Mouse (Mus musculus) CH12.LX (cell line): Measurements from ENCODE around the gene Megf11. TPM values are rescaled to one million over a fixed set of nuclear protein-coding genes. Genes with fewer than 3 reads are reported as not detected.

Experiments used
- DNase-seq: peaks from one replicate; pipeline ENCODE4 v3.0.0-alpha.2; 2013; ENCODE audit errors: extremely low read depth
- H3K27ac ChIP-seq: 2 replicates; pipeline ENCODE4 v1.5.1; 2012; ENCODE audit warnings: low read depth, mild to moderate bottlenecking, control low read depth, moderate library complexity; ENCODE audit not compliant: insufficient read depth
- H3K27me3 ChIP-seq: replicated peaks from 2 replicates; pipeline ENCODE3; 2012; ENCODE audit warnings: inconsistent platforms
- H3K36me3 ChIP-seq, 2 experiments: replicated peaks in 1 of 2; 2 replicates each; pipeline versions ENCODE3 to v1.6.1; 2012; ENCODE audit warnings: inconsistent platforms in 1 of 2, low read length in 1 of 2, mild to moderate bottlenecking in 1 of 2, mixed read lengths in 1 of 2, moderate library complexity in 1 of 2; ENCODE audit not compliant: control insufficient read depth in 1 of 2, insufficient read depth in 1 of 2
- H3K4me1 ChIP-seq, 2 experiments: 2 replicates each; pipeline ENCODE4 v1.6.1; 2012; ENCODE audit warnings: inconsistent platforms in 1 of 2, moderate library complexity in 1 of 2; ENCODE audit not compliant: insufficient read depth in 2 of 2, control insufficient read depth in 1 of 2
- H3K4me2 ChIP-seq: 2 replicates; pipeline ENCODE4 v1.6.1; 2012; ENCODE audit warnings: low read depth, mild to moderate bottlenecking, control low read depth; ENCODE audit not compliant: poor library complexity, insufficient read depth, severe bottlenecking
- H3K4me3 ChIP-seq, 3 experiments: fragments of 150-350 bp in 1 of 3; sonication (generic) in 1 of 3; replicated peaks in 1 of 3; 2 replicates each; pipeline versions ENCODE3 to v1.5.1; 2011 to 2012; ENCODE audit warnings: low read depth in 2 of 3, low read length in 2 of 3, mild to moderate bottlenecking in 2 of 3, moderate library complexity in 2 of 3, control low read depth in 1 of 3, improper control_type of control experiment in 1 of 3, inconsistent platforms in 1 of 3, mixed read lengths in 1 of 3; ENCODE audit not compliant: poor library complexity in 1 of 3
- H3K79me2 ChIP-seq: replicated peaks from 2 replicates; pipeline ENCODE4 v1.6.1; 2012; ENCODE audit warnings: mild to moderate bottlenecking, moderate library complexity; ENCODE audit not compliant: control insufficient read depth, poor library complexity, insufficient read depth, severe bottlenecking; ENCODE audit errors: extremely low read depth
- H3K9ac ChIP-seq: 2 replicates; pipeline ENCODE4 v1.6.1; 2012; ENCODE audit warnings: low read depth, mild to moderate bottlenecking, control low read depth, moderate library complexity; ENCODE audit not compliant: insufficient read depth
- H3K9me3 ChIP-seq: replicated peaks from 2 replicates; pipeline ENCODE3; 2012; ENCODE audit warnings: low read length, inconsistent platforms, mixed read lengths
- CHD1 ChIP-seq: IDR thresholded peaks from 2 replicates; pipeline ENCODE4 v1.6.1; 2012; ENCODE audit warnings: low read depth, low read length, improper control_type of control experiment, inconsistent platforms
- ETS1 ChIP-seq: conservative IDR thresholded peaks from 2 replicates; pipeline ENCODE4 v1.6.1; 2012; ENCODE audit warnings: low read depth, mild to moderate bottlenecking, inconsistent platforms, low read length, improper control_type of control experiment, moderate library complexity
- GABPA ChIP-seq: IDR thresholded peaks from 2 replicates; pipeline ENCODE4 v1.6.1; 2012; ENCODE audit warnings: low read depth, low read length, improper control_type of control experiment, inconsistent platforms; ENCODE audit not compliant: insufficient replicate concordance
- HCFC1 ChIP-seq: IDR thresholded peaks from 2 replicates; pipeline ENCODE4 v1.6.1; 2012; ENCODE audit warnings: low read depth, mild to moderate bottlenecking, inconsistent platforms, low read length, improper control_type of control experiment
- KAT2A ChIP-seq: IDR thresholded peaks from 2 replicates; pipeline ENCODE4 v1.6.1; 2012; ENCODE audit warnings: low read length, improper control_type of control experiment, inconsistent platforms; ENCODE audit not compliant: insufficient replicate concordance
- MAFK ChIP-seq: IDR thresholded peaks from 2 replicates; pipeline ENCODE4 v1.6.1; 2011; ENCODE audit warnings: low read length, improper control_type of control experiment; ENCODE audit not compliant: insufficient replicate concordance
- MAX ChIP-seq: IDR thresholded peaks from 2 replicates; pipeline ENCODE4 v1.6.1; 2011; ENCODE audit warnings: low read length, improper control_type of control experiment
- NELFE ChIP-seq: IDR thresholded peaks from 2 replicates; pipeline ENCODE4 v1.6.1; 2011; ENCODE audit warnings: low read depth, low read length, improper control_type of control experiment
- PAX5 ChIP-seq: IDR thresholded peaks from 2 replicates; pipeline ENCODE4 v1.6.1; 2012; ENCODE audit warnings: low read length, inconsistent platforms, mixed read lengths
- POLR2AphosphoS2 ChIP-seq: IDR thresholded peaks from 2 replicates; pipeline ENCODE4 v1.6.1; 2011; ENCODE audit warnings: low read depth, low read length, improper control_type of control experiment
- RCOR1 ChIP-seq: conservative IDR thresholded peaks from 2 replicates; pipeline ENCODE4 v1.6.1; 2012; ENCODE audit warnings: low read depth, mild to moderate bottlenecking, inconsistent platforms, low read length, improper control_type of control experiment
- USF1 ChIP-seq: IDR thresholded peaks from 2 replicates; pipeline ENCODE4 v1.6.1; 2014; ENCODE audit warnings: low read depth, mild to moderate bottlenecking, inconsistent platforms, low read length, improper control_type of control experiment
- USF2 ChIP-seq: conservative IDR thresholded peaks from 2 replicates; pipeline ENCODE4 v1.6.1; 2011; ENCODE audit warnings: low read depth, low read length, improper control_type of control experiment
- dilution Hi-C: fragments of 300-500 bp; cut with MboI; formaldehyde crosslinking; loops from 2 replicates; pipeline ENCODE4 v1.14.3; 2020; ENCODE audit warnings: low sequenced_read_pairs; ENCODE audit not compliant: extremely low pct_unique_long_range_greater_than_20kb, extremely low pct_ligation_motif_present
- in situ Hi-C: fragments of 300-500 bp; cut with MboI; formaldehyde crosslinking; loops from 3 replicates; pipeline ENCODE4 v1.14.3; 2019; ENCODE audit warnings: low sequenced_read_pairs, low pct_ligation_motif_present, low pct_unique_long_range_greater_than_20kb, mixed read lengths
- polyA plus RNA-seq: library from polyadenylated mRNA; unstranded; fragments of >175 nt; gene quantifications from 2 replicates; pipeline ENCODE4 v1.2.1, GENCODE M21; 2012; ENCODE audit warnings: low read depth; ENCODE audit not compliant: insufficient read length
- total RNA-seq, 2 experiments: library from RNA; depleted of rRNA; stranded (reverse); fragments of 300-350 nt in 1 of 2; fragments of >200 nt in 1 of 2; gene quantifications; 2 replicates each; pipeline ENCODE4 v1.2.3; 2012 to 2014

Gene Megf11
- total and polyA plus RNA-seq, 3 experiments: 0.04 to 0.59 TPM; not detected in 1

DNA sequence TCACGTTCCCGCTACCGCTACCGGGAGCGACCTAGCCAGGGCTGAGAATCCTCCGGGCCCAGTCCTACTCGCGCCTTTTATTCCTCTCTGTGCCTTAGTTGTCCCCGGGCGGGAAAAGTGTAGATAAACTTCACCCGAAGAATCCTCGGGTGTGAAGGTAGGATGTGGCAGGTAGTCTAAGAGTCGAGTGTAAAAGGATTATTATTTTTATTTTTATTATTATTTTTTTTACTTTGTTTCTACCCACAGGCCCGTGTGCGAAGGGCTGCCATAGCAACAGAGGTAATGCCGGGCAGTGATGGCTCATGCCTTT, 44.2 kb upstream of the Megf11 start, which contains the start of gene Dis3l:
Dis3l (minus strand) TSS at position 35 of the 313 bp plus-strand sequence.
- dilution Hi-C loops: no loop called here
- peak; percentile 31 for DNase-seq
- H3K9me3 ChIP-seq: no peaks in the 10 kb centered on the region

DNA sequence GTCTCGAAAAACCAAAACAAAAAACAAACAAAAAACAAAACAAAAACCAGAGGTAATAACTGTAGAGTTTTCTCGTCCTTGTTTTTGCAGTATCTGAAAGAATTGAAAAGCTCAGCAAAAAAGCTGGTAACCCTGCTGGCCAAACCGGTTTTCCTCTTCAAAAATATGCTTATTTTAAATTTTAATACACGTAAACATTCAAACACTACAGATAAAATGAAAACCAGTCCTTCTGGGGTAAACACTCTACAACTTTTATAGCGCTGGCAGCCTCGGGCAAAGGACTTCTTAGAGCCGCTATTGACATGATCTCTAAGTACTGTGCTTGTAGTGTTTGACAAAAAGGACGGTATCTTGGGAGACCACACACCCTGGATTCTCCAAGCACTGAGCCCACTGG, 43.8 kb upstream of the Megf11 start:
- Histone ChIP-seq H3K4me2 (no peak overlapping the region; the same call in none of the 2 replicates), H3K9me3 (no peaks in the 10 kb centered on the region), H3K4me1 (peaks cover 0 to 16% of the 10 kb centered on the region in 2 experiments; a peak in 2 of 4 replicates), H3K9ac (peak overlapping the region; percentile 91; the same call in 1 of the 2 replicates), H3K27me3 (no peaks in the 10 kb centered on the region), H3K4me3 (no peak overlapping the region), H3K79me2 (no peaks in the 10 kb centered on the region; the same call in 1 of the 2 replicates), H3K36me3 (peaks cover 0 to 8% of the 10 kb centered on the region in 2 experiments), H3K27ac (no peak overlapping the region)
- dilution Hi-C loops (no loop called here), in situ Hi-C loops (no loop called here)
- no peak for DNase-seq
- peak; percentile 55; the same call in 1 of the 2 replicates for TF ChIP-seq MAFK
- no peak for TF ChIP-seq MAX
- TF ChIP-seq PAX5: no peak
- no peak for TF ChIP-seq KAT2A
- no peak for TF ChIP-seq RCOR1

More for the DNA sequence above, 44.2 kb upstream of the Megf11 start, which contains the start of gene Dis3l:
- H3K4me2 ChIP-seq: peak within 1 kb of the TSS; percentile 76
- H3K9ac ChIP-seq: peak within 1 kb of the TSS; percentile 91
- no peaks in the 10 kb centered on the region; the same call in 1 of the 2 replicates for H3K79me2 ChIP-seq
- H3K4me3 ChIP-seq: peak within 1 kb of the TSS; percentile 52 to 95 (median 81)
- H3K27ac ChIP-seq: peak within 1 kb of the TSS; percentile 91
- no peaks in the 10 kb centered on the region for H3K27me3 ChIP-seq
- TF ChIP-seq HCFC1: peak; percentile 48; the same call in 1 of the 2 replicates
- no peak for TF ChIP-seq GABPA
- no peak for TF ChIP-seq RCOR1
- no peak for TF ChIP-seq ETS1
- no peak for TF ChIP-seq POLR2AphosphoS2
- 0 out of 2 replicates have a peak, but pooled peaks have one; percentile 70 for TF ChIP-seq CHD1
- H3K36me3 ChIP-seq: peaks cover 0 to 12% of the 10 kb centered on the region in 2 experiments
- H3K4me1 ChIP-seq: peaks cover 0 to 16% of the 10 kb centered on the region in 2 experiments; a peak in 2 of 4 replicates
- in situ Hi-C loops: no loop called here

DNA sequence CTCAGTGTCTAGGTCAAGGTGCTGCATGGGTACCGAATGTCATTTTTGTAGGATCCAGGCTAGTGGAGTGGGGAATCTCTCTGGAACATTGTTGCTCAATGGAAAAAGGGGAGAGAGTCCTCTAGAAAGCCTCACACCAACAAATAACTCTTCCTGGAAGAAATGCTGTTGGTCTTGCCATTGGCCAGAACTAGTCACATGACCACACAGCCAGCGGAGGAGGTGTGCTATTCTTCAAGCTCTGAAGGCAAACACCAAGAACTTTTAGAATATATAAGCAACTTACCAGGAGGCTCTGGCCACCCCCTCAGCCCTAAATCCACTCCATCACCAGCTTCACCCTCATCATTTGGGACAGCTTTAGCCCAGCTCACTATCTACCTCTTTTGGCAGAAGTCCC, 41.8 kb upstream of the Megf11 start:
- in situ Hi-C loops: no loop called here
- no peak for DNase-seq

More for the DNA sequence above, 41.8 kb upstream of the Megf11 start:
- H3K4me2 ChIP-seq: no peak overlapping the region
- H3K4me3 ChIP-seq: no peak overlapping the region
- no peaks in the 10 kb centered on the region; the same call in 1 of the 2 replicates for H3K79me2 ChIP-seq
- no peaks in the 10 kb centered on the region for H3K9me3 ChIP-seq
- no peaks in the 10 kb centered on the region for H3K27me3 ChIP-seq
- H3K4me1 ChIP-seq: peaks cover 0 to 16% of the 10 kb centered on the region in 2 experiments; a peak in 2 of 4 replicates
- H3K36me3 ChIP-seq: no peaks in the 10 kb centered on the region
- dilution Hi-C loops: no loop called here
- H3K27ac ChIP-seq: no peak overlapping the region
- TF ChIP-seq USF2: peak; percentile 75
- TF ChIP-seq MAX: peak; percentile 12; the same call in 1 of the 2 replicates
- peak; percentile 73 for TF ChIP-seq USF1
- TF ChIP-seq NELFE: no peak
- H3K9ac ChIP-seq: no peak overlapping the region
